Mouse (Mus musculus) MEL (cell line): Measurements from ENCODE around the gene Iqgap3. TPM values are rescaled to one million over a fixed set of nuclear protein-coding genes. Genes with fewer than 3 reads are reported as not detected.

ENCODE experiments used
- DNase-seq: peaks from one replicate; pipeline ENCODE4 v3.0.0; 2011; ENCODE audit warnings: low read depth, low spot score
- H3K27ac ChIP-seq: 2 replicates; pipeline ENCODE4 v1.5.1; 2012; ENCODE audit warnings: low read depth, mild to moderate bottlenecking, control low read depth, low read length, moderate library complexity; ENCODE audit not compliant: control insufficient read depth
- H3K27me3 ChIP-seq, 2 experiments: fragments of 150-350 bp in 1 of 2; sonication (generic) in 1 of 2; 2 replicates each; pipeline ENCODE4 v1.6.1; 2012; ENCODE audit warnings: low read length in 2 of 2, mild to moderate bottlenecking in 2 of 2, improper control_type of control experiment in 1 of 2, moderate library complexity in 1 of 2; ENCODE audit not compliant: insufficient read depth in 2 of 2, control insufficient read depth in 1 of 2
- H3K36me3 ChIP-seq, 2 experiments: 2 replicates each; pipeline ENCODE4 v1.6.1; 2012 to 2014; ENCODE audit warnings: low read length in 2 of 2, improper control_type of control experiment in 1 of 2, inconsistent platforms in 1 of 2, mild to moderate bottlenecking in 1 of 2; ENCODE audit not compliant: insufficient read depth in 2 of 2, control insufficient read depth in 1 of 2
- H3K4me1 ChIP-seq, 2 experiments: fragments of 150-350 bp in 1 of 2; sonication (generic) in 1 of 2; 2 replicates each; pipeline ENCODE4 v1.6.1; 2012; ENCODE audit warnings: low read length in 2 of 2, improper control_type of control experiment in 1 of 2, mild to moderate bottlenecking in 1 of 2; ENCODE audit not compliant: insufficient read depth in 2 of 2, control insufficient read depth in 1 of 2
- H3K4me3 ChIP-seq, 2 experiments: fragments of 150-350 bp in 1 of 2; sonication (generic) in 1 of 2; 2 replicates each; pipeline ENCODE4 v1.5.1; 2012; ENCODE audit warnings: low read depth in 2 of 2, low read length in 2 of 2, mild to moderate bottlenecking in 2 of 2, moderate library complexity in 2 of 2, control low read depth in 1 of 2, improper control_type of control experiment in 1 of 2; ENCODE audit not compliant: control insufficient read depth in 1 of 2, insufficient read depth in 1 of 2
- H3K79me2 ChIP-seq: 2 replicates; pipeline ENCODE4 v1.6.1; 2012; ENCODE audit warnings: mild to moderate bottlenecking, low read length, moderate library complexity; ENCODE audit not compliant: control insufficient read depth, poor library complexity, insufficient read depth
- H3K9ac ChIP-seq: 2 replicates; pipeline ENCODE4 v1.6.1; 2012; ENCODE audit warnings: low read depth, mild to moderate bottlenecking, control low read depth, low read length, moderate library complexity; ENCODE audit not compliant: control insufficient read depth, poor library complexity, severe bottlenecking
- H3K9me3 ChIP-seq: fragments of 150-350 bp; sonication (generic); replicated peaks from 2 replicates; pipeline ENCODE4 v1.6.1; 2012; ENCODE audit warnings: mild to moderate bottlenecking, low read length, improper control_type of control experiment, moderate library complexity; ENCODE audit not compliant: insufficient read depth
- BHLHE40 ChIP-seq: IDR thresholded peaks from 2 replicates; pipeline ENCODE4 v1.6.1; 2012; ENCODE audit warnings: low read depth, mild to moderate bottlenecking, inconsistent platforms, low read length, improper control_type of control experiment, borderline replicate concordance
- ELF1 ChIP-seq: IDR thresholded peaks from 2 replicates; pipeline ENCODE4 v1.6.1; 2014; ENCODE audit warnings: low read depth, mild to moderate bottlenecking, inconsistent platforms, low read length, improper control_type of control experiment, moderate library complexity
- GABPA ChIP-seq: IDR thresholded peaks from 2 replicates; pipeline ENCODE4 v1.6.1; 2012; ENCODE audit warnings: low read depth, mild to moderate bottlenecking, inconsistent platforms, low read length, improper control_type of control experiment, moderate library complexity
- GATA1 ChIP-seq: IDR thresholded peaks from 2 replicates; pipeline ENCODE4 v1.6.1; 2011; ENCODE audit warnings: low read depth, low read length, improper control_type of control experiment
- JUND ChIP-seq: IDR thresholded peaks from 2 replicates; pipeline ENCODE4 v1.6.1; 2011; ENCODE audit warnings: low read depth, mild to moderate bottlenecking, improper control_type of control experiment, low read length
- KAT2A ChIP-seq: conservative IDR thresholded peaks from 2 replicates; pipeline ENCODE4 v1.6.1; 2012; ENCODE audit warnings: low read depth, low read length, improper control_type of control experiment, inconsistent platforms
- MAX ChIP-seq: IDR thresholded peaks from 2 replicates; pipeline ENCODE4 v1.6.1; 2011; ENCODE audit warnings: low read length, improper control_type of control experiment
- MAZ ChIP-seq: IDR thresholded peaks from 2 replicates; pipeline ENCODE4 v1.6.1; 2012; ENCODE audit warnings: low read depth, mild to moderate bottlenecking, inconsistent platforms, low read length, improper control_type of control experiment
- MXI1 ChIP-seq: IDR thresholded peaks from 2 replicates; pipeline ENCODE4 v1.6.1; 2011; ENCODE audit warnings: mild to moderate bottlenecking, low read depth, low read length, improper control_type of control experiment
- NELFE ChIP-seq: IDR thresholded peaks from 2 replicates; pipeline ENCODE4 v1.6.1; 2011; ENCODE audit warnings: low read depth, low read length, improper control_type of control experiment
- NRF1 ChIP-seq: IDR thresholded peaks from 2 replicates; pipeline ENCODE4 v1.6.1; 2014; ENCODE audit warnings: low read depth, mild to moderate bottlenecking, inconsistent platforms, low read length, improper control_type of control experiment, moderate library complexity; ENCODE audit not compliant: poor library complexity, insufficient read depth, severe bottlenecking
- POLR2A ChIP-seq, 2 experiments: IDR thresholded peaks; 2 replicates each; pipeline ENCODE4 v1.6.1; 2011 to 2012; ENCODE audit warnings: low read length in 2 of 2, mild to moderate bottlenecking in 2 of 2, control low read depth in 1 of 2, improper control_type of control experiment in 1 of 2, low read depth in 1 of 2, moderate library complexity in 1 of 2; ENCODE audit not compliant: control insufficient read depth in 1 of 2, insufficient read depth in 1 of 2, poor library complexity in 1 of 2
- POLR2AphosphoS2 ChIP-seq: IDR thresholded peaks from 2 replicates; pipeline ENCODE4 v1.6.1; 2011; ENCODE audit warnings: low read length, improper control_type of control experiment
- SIN3A ChIP-seq: IDR thresholded peaks from 2 replicates; pipeline ENCODE4 v1.6.1; 2012; ENCODE audit warnings: low read length, improper control_type of control experiment, inconsistent platforms
- SMC3 ChIP-seq: IDR thresholded peaks from 2 replicates; pipeline ENCODE4 v1.6.1; 2011; ENCODE audit warnings: low read depth, low read length, improper control_type of control experiment
- TAL1 ChIP-seq: IDR thresholded peaks from 2 replicates; pipeline ENCODE4 v1.6.1; 2012; ENCODE audit warnings: mild to moderate bottlenecking, inconsistent platforms, low read length, moderate library complexity, mixed read lengths
- TCF12 ChIP-seq: IDR thresholded peaks from 2 replicates; pipeline ENCODE4 v1.6.1; 2014; ENCODE audit warnings: low read depth, mild to moderate bottlenecking, inconsistent platforms, low read length, improper control_type of control experiment, moderate library complexity
- UBTF ChIP-seq: IDR thresholded peaks from 2 replicates; pipeline ENCODE4 v1.6.1; 2012; ENCODE audit warnings: low read depth, mild to moderate bottlenecking, inconsistent platforms, low read length, improper control_type of control experiment, moderate library complexity, borderline replicate concordance; ENCODE audit not compliant: insufficient read depth
- USF1 ChIP-seq: IDR thresholded peaks from 2 replicates; pipeline ENCODE4 v1.6.1; 2014; ENCODE audit warnings: low read depth, mild to moderate bottlenecking, inconsistent platforms, low read length, improper control_type of control experiment, moderate library complexity
- ZC3H11A ChIP-seq: IDR thresholded peaks from 2 replicates; pipeline ENCODE4 v1.6.1; 2012; ENCODE audit warnings: low read depth, mild to moderate bottlenecking, inconsistent platforms, low read length, improper control_type of control experiment
- ZKSCAN1 ChIP-seq: IDR thresholded peaks from 2 replicates; pipeline ENCODE4 v1.6.1; 2012; ENCODE audit warnings: low read depth, mild to moderate bottlenecking, inconsistent platforms, low read length, improper control_type of control experiment, moderate library complexity
- ZMIZ1 ChIP-seq: IDR thresholded peaks from 2 replicates; pipeline ENCODE4 v1.6.1; 2012; ENCODE audit warnings: low read depth, mild to moderate bottlenecking, inconsistent platforms, low read length, improper control_type of control experiment, moderate library complexity
- ZNF384 ChIP-seq: IDR thresholded peaks from 2 replicates; pipeline ENCODE4 v1.6.1; 2012; ENCODE audit warnings: low read depth, mild to moderate bottlenecking, inconsistent platforms, low read length, improper control_type of control experiment
- polyA plus RNA-seq, 2 experiments: library from polyadenylated mRNA; stranded (reverse) in 1 of 2; unstranded in 1 of 2; fragments of >175 nt in 1 of 2; fragments of >200 nt in 1 of 2; gene quantifications; 2 replicates each; pipeline versions ENCODE4 v1.2.1 to v1.2.4; 2012; ENCODE audit warnings: low replicate concordance in 2 of 2, low read depth in 1 of 2; ENCODE audit not compliant: insufficient read length in 2 of 2, insufficient read depth in 1 of 2, missing spikeins in 1 of 2
- total RNA-seq: library from RNA; depleted of rRNA; stranded (reverse); fragments of 300-350 nt; gene quantifications from 2 replicates; pipeline ENCODE4 v1.2.3, GENCODE M21; 2012

Gene Iqgap3
- total and polyA plus RNA-seq, 3 experiments: 21.1 to 42.5 TPM; not detected in 1

DNA sequence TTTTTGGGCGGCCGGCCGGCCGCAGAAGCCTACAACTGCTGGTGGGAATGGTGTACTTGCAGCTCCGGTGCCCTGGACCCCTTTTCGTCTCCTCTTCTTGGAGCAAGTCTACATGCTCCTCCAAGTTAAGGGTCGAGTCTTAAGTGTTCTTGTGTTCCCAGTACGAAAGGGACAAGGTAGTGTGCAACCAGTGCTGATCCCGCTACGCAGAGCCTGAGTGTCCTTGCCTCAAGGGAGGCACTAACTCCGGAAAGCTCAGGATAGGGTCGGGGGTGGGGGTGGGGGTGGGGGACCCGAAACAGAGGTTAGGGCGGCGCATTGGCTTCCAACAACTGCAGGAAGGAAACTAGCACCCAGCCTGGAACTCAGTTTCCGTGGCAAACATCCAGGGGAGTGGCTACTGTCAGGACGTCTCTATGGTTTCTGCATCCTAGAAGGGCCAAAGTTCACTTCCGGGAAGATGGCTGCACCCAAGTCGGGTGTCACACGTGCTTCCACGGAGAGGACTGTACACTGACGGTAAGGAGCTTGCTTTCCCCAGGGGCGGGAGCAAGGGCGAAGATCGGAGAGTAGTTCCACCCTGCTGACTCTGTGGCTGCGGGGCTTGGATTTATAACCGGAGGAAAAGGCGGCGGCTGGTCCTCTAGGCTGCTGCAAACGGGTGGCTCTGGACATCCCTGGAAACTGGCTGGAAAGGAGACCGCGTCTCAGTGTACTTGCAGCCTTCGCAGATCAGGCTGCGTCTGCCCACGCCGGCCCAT is 38.9 kb upstream of the Iqgap3 start, which contains the start of gene Gpatch4 (continued):
- TF ChIP-seq BHLHE40 (peak; percentile 73; the same call in 1 of the 2 replicates), NRF1 (no peak), NELFE (peak; percentile 96)

DNA sequence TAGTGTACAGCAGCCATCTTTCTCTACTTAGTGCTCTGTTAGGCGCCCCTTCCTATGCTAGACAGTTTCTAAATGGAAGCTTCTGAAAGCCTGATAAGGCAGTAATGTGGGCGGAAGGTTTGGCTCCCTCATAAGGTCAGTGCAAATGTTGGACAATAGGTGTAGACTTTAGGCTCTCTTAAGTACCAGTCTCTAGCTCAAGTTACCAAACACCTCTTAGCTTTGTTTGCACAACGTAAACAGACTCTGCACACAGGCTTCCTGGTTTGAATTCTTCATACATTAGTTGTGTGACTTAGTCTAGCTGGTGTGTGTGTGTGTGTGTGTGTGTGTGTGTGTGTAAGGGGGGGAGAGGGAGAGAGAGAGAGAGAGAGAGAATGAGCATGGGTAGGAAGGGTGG is 32.2 kb upstream of the Iqgap3 start:
- Histone ChIP-seq H3K4me1 (peaks cover 0 to 4% of the 10 kb centered on the region in 2 experiments; a peak in 2 of 4 replicates), H3K4me3 (no peak overlapping the region), H3K9ac (no peak overlapping the region), H3K27ac (no peak overlapping the region), H3K79me2 (peaks cover 32% of the 10 kb centered on the region), H3K36me3 (peaks cover 4 to 19% of the 10 kb centered on the region in 2 experiments), H3K9me3 (no peaks in the 10 kb centered on the region), H3K27me3 (no peaks in the 10 kb centered on the region)
- no peak for DNase-seq
- TF ChIP-seq KAT2A: no peak
- no peak for TF ChIP-seq SMC3
- no peak for TF ChIP-seq SIN3A
- TF ChIP-seq POLR2AphosphoS2: no peak
- TF ChIP-seq GATA1: no peak
- TF ChIP-seq GABPA: no peak
- TF ChIP-seq UBTF: no peak
- TF ChIP-seq TCF12: no peak
- TF ChIP-seq ELF1: no peak
- TF ChIP-seq NRF1: no peak
- no peak for TF ChIP-seq JUND
- TF ChIP-seq ZKSCAN1: no peak
- TF ChIP-seq TAL1: no peak
- TF ChIP-seq MAX: no peak
- no peak for TF ChIP-seq MAZ

DNA sequence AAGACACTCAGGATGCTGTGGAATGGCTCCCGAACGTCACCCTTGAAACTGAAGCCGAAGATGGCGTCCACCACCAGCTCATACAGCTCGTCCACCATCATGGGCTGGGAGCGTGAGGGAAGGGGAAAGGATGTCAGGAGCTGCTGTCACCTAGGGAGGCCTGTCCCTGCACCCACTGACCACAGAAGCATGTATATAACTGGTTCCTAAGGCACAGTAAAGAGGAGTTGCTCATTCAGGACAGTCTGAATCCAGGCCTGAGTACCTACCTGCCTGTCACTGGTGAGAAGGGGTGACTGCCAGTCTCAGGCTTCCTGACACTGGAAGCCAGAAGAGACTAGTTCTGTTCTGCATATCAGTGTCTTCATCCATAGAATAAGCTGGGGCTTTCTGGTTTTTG is 24.7 kb upstream of the Iqgap3 start:
- Histone ChIP-seq H3K4me3 (no peak overlapping the region; a peak in 1 of 4 replicates), H3K36me3 (peaks cover 7 to 10% of the 10 kb centered on the region in 2 experiments), H3K9ac (peak overlapping the region; percentile 90; the same call in 1 of the 2 replicates), H3K27ac (no peak overlapping the region), H3K79me2 (peaks cover 6% of the 10 kb centered on the region; the same call in 1 of the 2 replicates), H3K27me3 (no peaks in the 10 kb centered on the region), H3K4me1 (peaks cover 0 to 10% of the 10 kb centered on the region in 2 experiments; a peak in 2 of 4 replicates), H3K9me3 (no peaks in the 10 kb centered on the region)
- no peak for TF ChIP-seq NRF1
- TF ChIP-seq ZC3H11A: no peak
- no peak for TF ChIP-seq ZNF384
- TF ChIP-seq USF1: no peak
- no peak for TF ChIP-seq UBTF
- peak; percentile 73 for TF ChIP-seq POLR2AphosphoS2
- 0 out of 2 replicates have a peak, but pooled peaks have one; percentile 18 for TF ChIP-seq ZMIZ1
- peak in 1 of 2 experiments; percentile 23; a peak in 1 of 4 replicates for TF ChIP-seq POLR2A (IDR thresholded peaks at IDR 0.05; ENCODE audit: control insufficient read depth in 1 of 2, insufficient read depth in 1 of 2, low read depth in 1 of 2, low read length in 2 of 2, poor library complexity in 1 of 2)
- TF ChIP-seq MXI1: no peak
- DNase-seq: peak; percentile 42
